Mouse (Mus musculus): ENCODE measurements around the gene Arih2.
"Not testable (repeated sequence)": the region's sequence is repeated elsewhere in the genome, so short reads cannot be mapped to it uniquely, and the experiment has no call there.

The Arih2 gene

DNA sequence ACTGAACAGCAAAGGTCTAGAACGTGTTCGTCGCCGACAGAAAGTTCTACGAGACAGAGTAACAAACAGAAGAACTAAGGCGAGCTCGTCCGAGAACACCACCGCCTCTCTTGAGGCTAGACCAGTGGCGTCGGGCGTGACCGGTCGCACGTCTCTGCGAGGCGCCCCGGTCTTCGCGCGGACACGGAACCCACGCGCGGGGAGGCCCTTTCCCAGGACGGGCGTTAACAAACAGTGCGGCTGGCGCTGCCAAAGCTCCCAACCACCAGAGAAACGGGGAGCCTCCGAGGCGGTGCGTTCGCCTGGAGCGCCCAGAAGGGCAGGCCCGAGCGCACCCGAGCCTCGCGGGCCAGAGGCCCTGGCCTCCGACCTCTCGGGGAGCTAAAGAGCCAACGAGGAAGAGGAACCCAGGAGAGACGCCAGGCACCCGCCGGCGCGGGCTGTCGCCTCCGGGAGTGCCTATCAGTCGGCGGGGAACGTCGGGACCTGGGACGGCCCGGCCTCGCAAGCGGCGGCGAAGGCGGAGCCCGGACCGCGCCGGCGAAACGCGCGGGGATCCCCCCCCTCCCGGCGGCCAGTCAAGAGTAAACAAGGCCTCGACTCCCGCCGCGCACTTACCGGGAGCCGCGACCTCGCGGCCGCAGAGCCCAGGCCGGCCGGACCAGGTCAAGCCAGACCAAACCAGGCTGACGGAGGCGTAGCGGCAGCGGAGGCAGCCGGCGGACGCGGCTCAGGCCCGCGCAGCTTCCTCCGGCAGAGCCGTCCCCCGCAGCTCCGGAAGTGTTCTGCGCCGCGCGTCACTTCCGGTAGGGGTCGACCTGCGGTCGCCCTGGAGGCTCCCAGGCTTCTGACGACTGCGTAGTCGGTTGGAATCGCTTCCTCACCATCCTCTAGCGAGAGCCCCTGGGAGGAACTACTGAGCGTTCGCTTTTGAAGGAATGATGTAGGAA lies at the start of gene Arih2:
Gene Arih2 (minus strand): TSS at position 776 of the 950 bp plus-strand sequence.
- DNase-seq: peak; percentile 90

DNA sequence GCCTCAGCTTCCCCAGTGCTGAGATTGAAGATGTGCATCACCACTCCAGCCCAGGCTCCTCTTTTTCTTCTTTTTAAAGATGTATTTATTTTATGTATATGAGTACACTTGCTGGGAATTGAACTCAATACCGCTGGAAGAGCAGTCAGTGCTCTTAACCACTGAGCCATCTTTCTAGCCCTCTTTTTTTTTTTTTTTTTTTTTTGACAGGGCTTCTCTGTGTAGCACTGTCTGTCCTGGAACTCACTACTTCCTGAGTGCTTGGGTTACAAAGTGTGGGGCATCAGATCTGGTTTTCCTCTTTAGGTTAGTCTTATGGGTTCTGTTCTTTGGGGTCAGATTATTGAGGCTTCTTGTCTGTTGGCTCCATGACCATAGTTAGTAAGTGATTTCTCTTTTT lies 45.3 kb upstream of the Arih2 start:
- no peak for DNase-seq

DNA sequence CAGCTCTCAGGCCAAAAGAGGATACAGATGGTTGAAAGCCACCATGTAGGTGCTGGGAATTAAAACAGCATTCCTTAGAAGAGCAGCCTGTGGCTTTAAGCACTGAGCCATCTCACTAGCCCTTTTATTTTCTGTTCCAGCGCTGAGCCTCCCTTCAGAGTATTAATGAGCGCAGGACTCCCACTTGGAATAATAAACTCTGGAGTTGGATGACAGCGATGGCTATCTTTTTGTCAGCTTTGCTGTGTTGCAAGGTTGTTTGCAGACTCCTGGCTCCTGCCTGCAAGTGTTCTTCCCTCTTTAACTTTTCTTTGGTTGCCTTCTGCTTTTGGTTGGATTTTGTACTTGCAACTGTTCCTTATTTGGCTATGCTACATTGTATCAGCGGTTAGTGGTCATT lies 44.8 kb upstream of the Arih2 start:
- no peak for DNase-seq

DNA sequence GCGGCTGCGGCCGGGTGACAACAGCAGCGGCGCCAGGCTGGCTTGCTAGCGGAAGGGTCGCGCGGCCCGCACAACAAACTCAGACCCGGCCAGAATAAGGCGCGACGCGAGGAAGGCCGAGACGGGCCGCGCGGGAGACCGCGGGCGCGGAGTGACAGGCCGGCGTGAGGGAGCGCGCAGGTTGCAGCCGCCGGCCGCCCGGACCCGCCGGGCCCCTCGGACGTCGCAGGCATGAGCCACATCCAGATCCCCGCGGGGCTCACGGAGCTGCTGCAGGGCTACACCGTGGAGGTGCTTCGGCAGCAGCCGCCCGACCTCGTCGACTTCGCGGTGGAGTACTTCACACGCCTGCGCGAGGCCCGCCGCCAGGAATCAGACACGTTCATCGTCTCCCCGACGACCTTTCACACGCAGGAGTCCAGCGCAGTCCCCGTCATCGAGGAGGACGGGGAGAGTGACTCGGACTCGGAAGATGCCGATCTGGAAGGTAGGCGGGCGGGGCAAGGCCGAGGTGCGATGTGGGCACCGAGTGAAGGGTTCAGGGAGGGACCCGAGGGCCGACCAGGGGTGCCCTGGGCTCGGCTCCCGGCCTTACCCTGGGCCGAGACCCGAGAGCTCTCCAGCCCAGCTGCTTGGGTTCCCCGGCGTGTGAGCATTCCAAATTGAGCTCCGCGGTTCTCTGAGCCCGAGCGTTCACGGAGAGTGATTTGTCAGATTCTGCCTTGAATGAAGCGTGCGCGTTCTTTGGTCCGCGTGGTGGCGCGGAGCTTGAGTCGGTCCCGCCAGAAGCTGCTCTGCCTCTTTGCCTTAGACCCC lies 43.2 kb upstream of the Arih2 start:
- peak; percentile 57 for DNase-seq

DNA sequence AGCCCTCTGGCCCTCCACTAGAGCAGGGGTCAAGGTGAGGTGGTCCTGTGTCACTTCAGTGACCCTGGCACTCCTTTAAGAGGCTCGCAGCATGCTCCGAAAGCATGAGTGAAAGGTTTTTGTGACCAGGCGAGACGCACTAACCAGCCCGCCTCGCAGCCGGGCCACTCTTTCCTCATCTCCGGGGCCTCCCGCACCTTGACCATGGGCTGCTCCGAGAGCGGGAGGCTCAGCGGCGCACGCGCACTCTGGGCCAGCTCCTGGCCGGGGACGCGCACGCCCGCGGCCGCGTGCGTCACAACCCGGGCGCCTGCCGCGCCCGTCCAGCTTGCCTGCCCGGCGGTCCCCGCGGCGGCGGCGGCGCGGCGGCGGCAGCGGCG lies 42.6 kb upstream of the Arih2 start:
- DNase-seq: peak; percentile 87

DNA sequence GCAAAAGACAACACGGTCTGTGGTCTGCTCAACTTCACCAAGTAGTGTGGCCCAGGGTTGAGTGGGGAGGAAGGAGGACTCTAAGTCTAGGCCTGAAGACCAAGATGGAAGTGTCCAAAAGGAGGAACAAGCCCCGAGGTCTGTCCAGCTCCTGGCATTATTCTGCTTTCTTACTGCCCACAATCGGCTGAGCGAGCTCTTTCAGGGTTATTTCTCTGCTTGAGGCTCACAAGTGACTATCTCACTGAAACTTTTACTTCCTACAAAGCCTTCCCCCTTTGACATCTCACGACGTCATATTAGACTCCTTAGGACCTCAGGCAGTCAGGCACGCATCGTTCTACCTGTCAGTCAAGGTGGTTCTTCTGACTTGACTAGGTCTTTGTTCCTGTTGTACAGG lies 42.2 kb upstream of the Arih2 start:
- peak; percentile 38 for DNase-seq

DNA sequence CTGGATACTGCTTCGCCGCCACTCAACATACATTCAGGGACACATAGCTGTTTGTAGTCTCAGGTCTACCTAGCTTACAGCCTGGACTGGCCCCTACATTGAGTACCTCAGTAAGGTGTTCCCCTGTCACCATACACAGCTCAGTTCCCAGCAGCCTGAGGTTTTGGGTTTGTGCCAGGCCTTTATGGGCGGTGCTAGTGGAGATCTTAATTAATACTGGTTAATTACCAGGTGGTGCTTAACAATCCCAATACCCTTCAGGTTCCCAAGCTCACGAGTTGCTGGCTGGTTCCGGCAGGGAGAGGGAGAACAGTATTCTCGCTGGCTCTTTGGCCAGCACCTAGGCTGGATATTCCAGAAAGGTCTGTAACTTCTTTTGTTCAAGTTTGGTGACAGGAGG lies 41.7 kb upstream of the Arih2 start:
- no peak for DNase-seq

DNA sequence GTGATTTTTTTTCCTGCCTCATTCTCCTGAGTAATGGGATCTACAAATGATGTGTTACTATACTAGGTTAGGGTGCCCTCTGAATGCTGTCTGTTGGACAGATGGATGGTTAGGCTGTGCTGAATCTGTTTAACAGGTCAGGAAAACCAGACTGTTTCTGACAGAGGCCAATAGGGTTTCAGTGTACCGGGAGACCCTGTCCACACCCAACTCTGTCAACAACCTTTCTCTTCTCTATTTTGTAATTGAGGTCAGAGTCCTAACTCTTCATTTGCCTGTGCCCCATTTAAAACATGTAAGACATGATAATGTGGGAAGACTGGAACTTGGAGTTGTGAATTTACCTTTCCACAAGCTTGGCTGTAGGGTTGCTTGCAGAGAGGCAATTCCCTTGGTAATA lies 40.8 kb upstream of the Arih2 start:
- DNase-seq: no peak

DNA sequence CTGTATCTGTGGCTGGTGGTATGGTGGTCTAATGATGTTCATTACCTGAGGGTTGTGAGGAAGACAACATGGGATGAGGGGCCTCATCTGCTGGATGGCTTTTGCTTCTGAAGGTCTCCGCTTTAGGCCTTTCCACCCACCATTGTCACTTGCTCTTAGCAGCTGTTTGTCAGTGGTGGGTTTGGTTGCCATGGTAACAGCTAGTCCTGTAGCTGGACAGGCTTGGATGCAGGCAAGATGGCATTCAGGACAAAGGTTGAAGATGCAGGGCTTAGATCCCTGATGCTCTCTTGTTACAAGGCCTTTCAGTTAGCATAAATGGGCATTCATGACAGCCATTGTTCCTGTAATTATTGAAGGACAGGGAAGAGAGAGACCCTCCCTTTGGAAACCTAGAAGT lies 39.9 kb upstream of the Arih2 start, which contains the start of gene Prkar2a:
Gene Prkar2a (plus strand): TSS at position 209 of the 400 bp plus-strand sequence.
- no peak for DNase-seq

DNA sequence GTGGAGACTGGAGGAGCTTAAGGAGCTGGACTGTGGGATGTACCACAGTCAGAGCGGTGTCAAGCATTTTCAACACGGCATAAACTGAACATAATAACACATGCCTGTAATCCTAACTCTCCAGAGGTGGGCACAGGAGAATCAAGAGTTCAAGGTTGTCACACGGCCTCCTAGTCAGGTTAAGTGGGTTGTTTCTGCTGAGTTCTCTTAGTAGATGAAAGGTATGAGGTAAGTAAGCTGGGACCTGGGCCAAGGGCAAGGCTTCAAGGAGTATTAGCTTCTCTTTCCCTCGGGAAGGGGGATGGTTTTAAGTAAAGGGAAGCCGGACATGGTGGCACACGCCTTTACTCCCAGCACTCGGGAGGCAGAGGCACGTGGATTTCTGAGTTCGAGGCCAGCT lies 39.3 kb upstream of the Arih2 start:
- DNase-seq: no peak

DNA sequence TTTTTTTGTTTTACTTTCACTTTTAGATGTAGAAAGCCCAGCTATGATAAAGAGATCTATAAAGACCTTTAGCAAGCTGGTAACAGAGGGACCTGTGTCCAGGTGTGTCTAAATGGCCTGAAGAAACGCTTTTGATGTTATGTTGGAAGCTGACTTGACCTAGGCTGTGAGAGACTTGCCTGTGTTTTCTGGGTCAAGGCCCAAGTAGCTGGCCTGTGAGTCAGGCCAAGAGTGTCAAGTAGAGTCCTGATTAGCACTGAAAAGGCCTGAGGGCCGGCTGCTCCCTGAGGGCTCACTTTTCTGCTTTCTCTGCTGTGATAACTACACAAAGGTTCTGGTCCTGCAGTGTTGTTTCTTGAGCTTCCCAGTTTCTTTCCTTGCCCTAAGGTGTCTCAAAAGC lies 38.5 kb upstream of the Arih2 start:
- DNase-seq: no peak

DNA sequence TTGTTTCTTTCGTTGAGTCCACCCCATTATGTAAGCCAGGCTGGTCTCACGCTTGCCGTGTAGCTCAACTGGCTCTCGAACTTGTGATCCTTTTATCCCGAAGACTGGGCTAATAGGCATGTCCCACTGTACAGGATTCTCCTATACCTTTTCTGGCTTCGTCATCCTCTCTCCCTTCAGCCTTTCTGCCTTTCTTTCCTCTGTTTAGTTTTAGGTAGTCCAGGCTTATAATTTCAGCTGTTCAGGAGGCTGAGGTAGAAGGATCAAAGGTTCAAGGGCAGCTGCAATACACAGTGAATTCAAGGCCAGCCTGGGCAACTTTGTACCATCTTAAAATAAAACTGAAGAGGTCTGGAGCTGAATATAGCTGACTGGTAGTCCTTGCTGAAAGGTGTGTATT lies 38.0 kb upstream of the Arih2 start:
- DNase-seq: no peak

DNA sequence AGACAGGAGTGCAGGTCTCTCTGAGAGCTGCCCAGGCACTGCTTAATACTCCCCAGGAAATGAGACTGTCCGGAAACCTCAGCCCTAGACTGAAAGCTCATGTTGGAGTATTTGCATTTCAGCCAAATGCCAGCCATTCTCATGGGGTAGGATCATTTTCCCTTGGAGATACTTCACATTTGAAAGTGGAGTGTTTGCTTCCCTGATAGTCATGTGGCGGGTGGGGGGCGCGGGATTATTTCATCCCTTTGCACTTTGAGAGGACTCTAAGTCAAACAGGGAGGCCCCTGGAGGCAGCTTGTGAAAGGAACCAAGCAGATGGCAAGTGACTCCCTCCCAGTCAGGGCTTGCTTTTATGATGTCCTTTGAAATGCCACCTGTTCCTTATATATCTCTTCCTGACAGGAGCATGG lies 37.3 kb upstream of the Arih2 start:
- DNase-seq: no peak

DNA sequence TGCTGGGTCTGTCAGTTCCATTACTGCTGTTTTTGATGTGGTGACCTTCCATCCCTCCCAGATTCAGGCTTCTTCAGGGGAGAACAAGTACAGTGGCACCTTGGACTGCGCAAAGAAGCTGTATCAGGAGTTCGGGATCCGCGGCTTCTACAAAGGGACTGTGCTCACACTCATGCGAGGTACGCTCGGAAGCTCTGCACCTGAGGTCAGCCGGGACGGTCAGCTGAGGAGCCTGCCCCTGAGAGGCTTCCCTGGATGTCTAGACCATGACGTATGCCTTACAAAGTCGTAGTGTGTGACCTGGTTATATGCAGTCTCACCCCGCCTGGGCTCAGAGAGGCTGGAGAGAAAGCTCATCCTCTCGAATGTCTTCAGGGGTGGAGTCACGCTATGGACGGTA lies 30.8 kb upstream of the Arih2 start:
- DNase-seq: no peak

DNA sequence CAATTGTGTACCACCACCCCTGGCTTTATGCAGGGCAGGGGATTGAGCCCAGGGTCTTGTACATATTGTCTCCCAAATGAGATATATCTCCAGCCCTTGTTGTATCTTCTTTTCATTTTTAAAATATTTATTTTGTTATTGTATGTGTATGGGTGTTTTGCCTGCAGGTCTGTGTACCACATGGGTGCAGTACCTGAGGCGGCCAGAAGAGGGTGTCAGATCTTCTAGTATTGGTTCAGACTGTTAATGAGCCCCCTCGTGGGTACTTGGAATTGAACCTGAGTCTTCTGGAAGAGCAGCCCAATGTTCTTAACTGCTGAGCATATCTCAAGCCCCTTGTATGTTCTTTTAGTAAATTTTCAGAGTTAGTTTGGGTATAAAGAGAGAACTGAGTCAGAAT lies 24.0 kb upstream of the Arih2 start:
- no peak for DNase-seq

DNA sequence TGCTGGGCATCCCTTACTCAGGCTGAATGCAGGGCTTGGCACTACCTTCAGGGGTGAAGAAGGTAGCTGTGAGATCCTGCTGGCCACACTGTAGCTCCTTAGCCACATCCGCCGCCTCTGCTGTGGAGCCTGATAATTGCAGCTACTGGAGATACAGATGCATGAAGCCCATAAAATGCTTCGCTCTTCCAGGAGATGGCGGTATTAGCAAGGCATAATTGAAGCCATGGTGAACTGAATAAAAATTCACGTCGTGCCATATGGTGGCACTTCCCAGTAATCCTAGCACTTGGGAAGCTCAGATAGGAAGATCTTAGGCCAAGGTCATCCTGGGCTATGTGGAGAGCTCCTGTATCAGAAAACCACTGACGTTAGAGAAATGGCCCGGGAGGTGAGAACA lies 20.7 kb upstream of the Arih2 start:
- DNase-seq: no peak

DNA sequence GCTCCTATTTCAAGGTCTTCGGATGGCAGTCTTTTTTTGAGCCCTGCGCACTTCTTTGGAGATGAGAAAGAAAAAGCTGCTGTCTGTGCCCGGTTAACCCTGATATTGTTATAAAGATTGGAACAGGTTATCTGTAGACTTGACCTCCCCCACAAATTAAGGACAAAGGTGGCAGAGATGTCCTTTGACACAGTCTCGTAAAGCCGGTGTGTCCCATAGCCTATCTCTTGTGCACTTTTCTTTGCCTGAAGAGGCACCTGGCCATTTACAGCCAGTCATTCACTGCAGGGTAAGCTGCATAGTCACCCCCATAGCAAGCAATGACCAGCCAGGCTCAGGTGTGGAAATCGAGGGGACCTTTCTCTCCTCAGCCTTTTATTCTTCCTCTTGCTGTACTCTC lies 13.5 kb upstream of the Arih2 start:
- DNase-seq: no peak

DNA sequence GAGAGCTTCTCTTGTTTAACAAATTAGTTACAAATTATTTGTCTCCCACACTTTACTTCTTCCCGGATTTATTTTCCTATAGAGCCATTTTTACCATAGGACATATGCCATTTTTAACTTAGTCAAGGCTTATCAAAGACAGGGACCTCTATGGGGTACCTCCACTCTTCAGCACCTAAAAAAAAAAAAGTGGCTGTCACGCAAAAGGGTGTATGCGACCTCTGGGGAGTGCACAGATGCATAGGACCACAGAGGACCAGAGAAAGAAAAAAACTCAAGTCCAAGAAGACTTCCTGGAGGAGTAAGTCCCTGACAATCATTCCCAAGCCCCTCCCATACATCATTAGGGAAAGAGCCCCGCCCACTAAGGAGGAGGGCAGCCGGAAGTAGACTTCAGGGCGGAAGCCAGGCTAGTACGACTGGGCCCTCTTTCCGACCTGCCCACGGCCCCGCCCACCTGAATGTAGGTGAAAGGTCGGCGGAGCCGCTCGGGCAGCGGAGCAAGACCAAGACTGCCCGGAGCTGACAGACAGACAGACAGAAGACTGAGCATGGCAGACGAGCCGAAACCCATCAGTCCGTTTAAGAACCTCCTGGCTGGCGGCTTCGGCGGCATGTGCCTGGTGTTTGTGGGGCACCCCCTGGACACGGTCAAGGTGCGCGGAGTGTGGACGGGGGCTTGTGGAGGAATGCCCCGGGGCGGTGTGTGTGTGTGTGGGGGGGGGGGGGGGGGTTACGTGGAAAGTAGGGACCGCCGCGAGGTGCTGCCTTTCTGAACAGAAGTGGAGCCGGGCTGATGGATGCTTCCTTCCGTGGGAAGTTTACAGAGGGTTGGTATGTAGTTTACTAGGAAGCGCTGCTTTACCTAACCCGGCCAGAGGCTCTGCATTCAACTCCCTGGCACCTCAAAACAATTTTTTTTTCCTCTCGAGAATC lies 12.8 kb upstream of the Arih2 start, which contains the start of gene Slc25a20:
Gene Slc25a20 (plus strand): TSS at position 412 of the 936 bp plus-strand sequence.
- DNase-seq: peak; percentile 79

DNA sequence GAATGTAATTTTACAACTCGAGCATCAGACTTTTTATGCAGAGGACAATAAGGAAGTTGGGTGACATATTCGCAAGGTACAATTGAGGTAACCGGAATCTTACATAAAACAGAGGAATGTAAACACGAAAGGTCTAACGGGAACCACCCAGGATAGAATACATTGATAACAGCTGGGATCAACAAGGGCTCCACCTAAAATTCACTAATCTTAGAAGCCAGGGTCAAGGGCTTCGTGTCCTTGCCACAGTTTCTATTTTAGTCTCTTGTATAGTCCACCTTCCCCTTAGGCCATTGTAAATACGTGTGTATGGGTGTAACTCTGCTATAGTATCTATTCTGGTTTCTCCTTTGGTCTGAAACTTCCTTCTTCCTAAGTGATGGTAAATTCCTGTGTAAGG lies 6.7 kb upstream of the Arih2 start:
- DNase-seq: not testable (repeated sequence)

DNA sequence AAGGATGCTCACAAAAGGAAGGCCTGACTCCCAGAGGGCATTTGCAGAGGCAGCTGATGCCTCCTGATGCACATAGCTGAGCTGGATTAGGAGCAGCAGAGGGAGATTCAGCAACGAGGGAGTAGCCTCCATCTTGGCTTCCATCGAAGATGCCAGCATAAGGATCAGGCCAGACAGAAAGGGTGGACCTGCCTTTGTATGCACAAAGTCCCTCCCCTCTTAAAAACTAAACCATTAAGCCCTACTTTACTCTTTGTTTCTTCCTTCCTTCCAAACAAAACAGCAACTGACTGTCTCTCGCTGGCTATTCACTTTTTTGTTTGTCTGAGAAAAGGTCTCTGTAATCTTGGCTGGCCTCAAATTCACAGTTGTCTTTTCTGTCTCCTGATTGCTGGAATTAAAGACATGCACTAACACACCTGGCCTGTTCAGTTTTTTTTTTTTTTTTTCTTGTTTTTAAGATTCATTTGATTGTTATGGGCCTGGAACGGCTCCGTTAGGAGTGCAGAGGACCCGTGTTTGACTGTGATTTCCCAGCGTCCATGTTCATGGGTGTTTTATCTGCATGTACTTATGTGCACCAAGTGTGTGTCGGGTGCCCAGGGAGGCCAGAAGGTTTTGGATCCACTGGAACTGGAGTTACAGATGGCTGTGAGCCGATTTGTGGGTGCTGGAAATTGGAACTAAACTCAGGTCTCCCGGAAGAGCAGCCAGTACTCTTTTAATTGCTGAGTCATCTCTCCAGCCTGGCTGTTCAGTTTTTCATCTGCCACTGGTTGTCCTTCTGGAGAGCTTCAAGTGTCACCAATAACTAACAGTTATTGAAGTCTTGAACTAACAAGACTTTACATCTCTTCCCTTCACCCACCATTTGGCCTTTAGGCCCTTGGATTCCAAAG lies 5.6 kb upstream of the Arih2 start:
- peak; percentile 34 for DNase-seq

Measured in layer of hippocampus, adult 9-11 months (tissue).